Mouse (Mus musculus): ENCODE measurements around the gene Lrrc49. TPM values are rescaled to one million over a fixed set of nuclear protein-coding genes. Genes with fewer than 3 reads are reported as not detected.

The Lrrc49 gene
- polyA plus RNA-seq, 1 experiment from 2014 or later: 20.3 TPM

GRCm38 (mm10) chr9:60676429-60676828, 11.5 kb downstream of the Lrrc49 start:
- Histone ChIP-seq H3K4me1 (replicated peaks) (no peaks in the 10 kb centered on the region), H3K9ac (replicated peaks) (no peak overlapping the region), H3K36me3 (peaks cover 50% of the 10 kb centered on the region), H3K9me3 (no peaks in the 10 kb centered on the region), H3K27ac (no peak overlapping the region), H3K4me2 (no peak overlapping the region), H3K4me3 (replicated peaks) (no peak overlapping the region), H3K27me3 (no peaks in the 10 kb centered on the region)
- no peak for ATAC-seq (ENCODE audit: insufficient number of reproducible peaks, insufficient read depth, low FRiP score, low TSS enrichment, low read depth)
- WGBS: 93% methylated on average over 4 of the region's 4 CpGs

- no peaks in the 10 kb centered on the region for H3K4me1 ChIP-seq (replicated peaks)
- H3K4me3 ChIP-seq (replicated peaks): no peak overlapping the region
- H3K27me3 ChIP-seq: no peaks in the 10 kb centered on the region
- H3K27ac ChIP-seq: no peak overlapping the region
- ATAC-seq (ENCODE audit: insufficient number of reproducible peaks, insufficient read depth, low FRiP score, low TSS enrichment, low read depth): no peak
- H3K9me3 ChIP-seq: no peaks in the 10 kb centered on the region
- peaks cover 44% of the 10 kb centered on the region for H3K36me3 ChIP-seq
- no peak overlapping the region for H3K4me2 ChIP-seq
- H3K9ac ChIP-seq (replicated peaks): no peak overlapping the region
Observed at GRCm38 (mm10) chr9:60674780-60675179, 13.2 kb downstream of the Lrrc49 start.

- Histone ChIP-seq H3K36me3 (peaks cover 39% of the 10 kb centered on the region), H3K4me2 (no peak overlapping the region), H3K27me3 (no peaks in the 10 kb centered on the region), H3K4me3 (replicated peaks) (no peak overlapping the region), H3K9me3 (no peaks in the 10 kb centered on the region), H3K4me1 (replicated peaks) (no peaks in the 10 kb centered on the region), H3K27ac (no peak overlapping the region), H3K9ac (replicated peaks) (no peak overlapping the region)
- 95% methylated on average over 6 of the region's 6 CpGs for WGBS
- ATAC-seq (ENCODE audit: insufficient number of reproducible peaks, insufficient read depth, low FRiP score, low TSS enrichment, low read depth): no peak
Observed at GRCm38 (mm10) chr9:60672568-60672967, 15.4 kb downstream of the Lrrc49 start.

GRCm38 (mm10) chr9:60668886-60669285, 19.1 kb downstream of the Lrrc49 start:
- Histone ChIP-seq H3K9me3 (no peaks in the 10 kb centered on the region), H3K4me1 (replicated peaks) (no peaks in the 10 kb centered on the region), H3K4me3 (replicated peaks) (no peak overlapping the region), H3K9ac (replicated peaks) (no peak overlapping the region), H3K27me3 (no peaks in the 10 kb centered on the region), H3K36me3 (peaks cover 46% of the 10 kb centered on the region), H3K4me2 (no peak overlapping the region), H3K27ac (no peak overlapping the region)
- 86% methylated on average over 6 of the region's 6 CpGs for WGBS
- ATAC-seq (ENCODE audit: insufficient number of reproducible peaks, insufficient read depth, low FRiP score, low TSS enrichment, low read depth): no peak

GRCm38 (mm10) chr9:60665535-60665934, 22.4 kb downstream of the Lrrc49 start:
- H3K4me3 ChIP-seq (replicated peaks): no peak overlapping the region
- no peak overlapping the region for H3K9ac ChIP-seq (replicated peaks)
- no peak overlapping the region for H3K4me2 ChIP-seq
- peaks cover 39% of the 10 kb centered on the region for H3K36me3 ChIP-seq
- no peaks in the 10 kb centered on the region for H3K27me3 ChIP-seq
- ATAC-seq (ENCODE audit: insufficient number of reproducible peaks, insufficient read depth, low FRiP score, low TSS enrichment, low read depth): no peak
- no peaks in the 10 kb centered on the region for H3K9me3 ChIP-seq
- WGBS: 92% methylated on average over 3 of the region's 3 CpGs
- H3K27ac ChIP-seq: no peak overlapping the region
- no peaks in the 10 kb centered on the region for H3K4me1 ChIP-seq (replicated peaks)

GRCm38 (mm10) chr9:60664866-60665265, 23.1 kb downstream of the Lrrc49 start:
- Histone ChIP-seq H3K4me3 (replicated peaks) (no peak overlapping the region), H3K4me1 (replicated peaks) (no peaks in the 10 kb centered on the region), H3K36me3 (peaks cover 37% of the 10 kb centered on the region), H3K27ac (no peak overlapping the region), H3K27me3 (no peaks in the 10 kb centered on the region), H3K9ac (replicated peaks) (no peak overlapping the region), H3K9me3 (no peaks in the 10 kb centered on the region), H3K4me2 (no peak overlapping the region)
- WGBS: 92% methylated on average over 5 of the region's 5 CpGs
- ATAC-seq (ENCODE audit: insufficient number of reproducible peaks, insufficient read depth, low FRiP score, low TSS enrichment, low read depth): no peak

GRCm38 (mm10) chr9:60664385-60664784, 23.6 kb downstream of the Lrrc49 start:
- H3K27me3 ChIP-seq: no peaks in the 10 kb centered on the region
- H3K27ac ChIP-seq: no peak overlapping the region
- WGBS: 92% methylated on average over 12 of the region's 12 CpGs
- ATAC-seq (ENCODE audit: insufficient number of reproducible peaks, insufficient read depth, low FRiP score, low TSS enrichment, low read depth): no peak
- no peaks in the 10 kb centered on the region for H3K9me3 ChIP-seq
- no peaks in the 10 kb centered on the region for H3K4me1 ChIP-seq (replicated peaks)
- H3K9ac ChIP-seq (replicated peaks): no peak overlapping the region
- no peak overlapping the region for H3K4me2 ChIP-seq
- no peak overlapping the region for H3K4me3 ChIP-seq (replicated peaks)
- peaks cover 35% of the 10 kb centered on the region for H3K36me3 ChIP-seq

- WGBS: 80% methylated on average over 2 of the region's 2 CpGs
- peaks cover 22% of the 10 kb centered on the region for H3K36me3 ChIP-seq
- no peak overlapping the region for H3K27ac ChIP-seq
- no peak overlapping the region for H3K4me3 ChIP-seq (replicated peaks)
- H3K4me1 ChIP-seq (replicated peaks): no peaks in the 10 kb centered on the region
- H3K9me3 ChIP-seq: no peaks in the 10 kb centered on the region
- no peak overlapping the region for H3K9ac ChIP-seq (replicated peaks)
- no peak overlapping the region for H3K4me2 ChIP-seq
- no peaks in the 10 kb centered on the region for H3K27me3 ChIP-seq
- no peak for ATAC-seq (ENCODE audit: insufficient number of reproducible peaks, insufficient read depth, low FRiP score, low TSS enrichment, low read depth)
Observed at GRCm38 (mm10) chr9:60662936-60663335, 25.0 kb downstream of the Lrrc49 start.

- Histone ChIP-seq H3K27me3 (no peaks in the 10 kb centered on the region), H3K36me3 (no peaks in the 10 kb centered on the region), H3K27ac (no peak overlapping the region), H3K9me3 (no peaks in the 10 kb centered on the region), H3K4me3 (replicated peaks) (no peak overlapping the region), H3K9ac (replicated peaks) (no peak overlapping the region), H3K4me1 (replicated peaks) (no peaks in the 10 kb centered on the region), H3K4me2 (no peak overlapping the region)
- no peak for ATAC-seq (ENCODE audit: insufficient number of reproducible peaks, insufficient read depth, low FRiP score, low TSS enrichment, low read depth)
Observed at GRCm38 (mm10) chr9:60653582-60653981, 34.4 kb downstream of the Lrrc49 start.

- no peaks in the 10 kb centered on the region for H3K36me3 ChIP-seq
- H3K9me3 ChIP-seq: no peaks in the 10 kb centered on the region
- no peak overlapping the region for H3K9ac ChIP-seq (replicated peaks)
- H3K4me2 ChIP-seq: no peak overlapping the region
- H3K4me1 ChIP-seq (replicated peaks): no peaks in the 10 kb centered on the region
- no peak overlapping the region for H3K27ac ChIP-seq
- H3K27me3 ChIP-seq: no peaks in the 10 kb centered on the region
- WGBS: 87% methylated on average over 1 of the region's 1 CpGs
- no peak for ATAC-seq (ENCODE audit: insufficient number of reproducible peaks, insufficient read depth, low FRiP score, low TSS enrichment, low read depth)
- no peak overlapping the region for H3K4me3 ChIP-seq (replicated peaks)
Observed at GRCm38 (mm10) chr9:60653137-60653536, 34.8 kb downstream of the Lrrc49 start.

- WGBS: 79% methylated on average over 6 of the region's 6 CpGs
- H3K9me3 ChIP-seq: no peaks in the 10 kb centered on the region
- H3K27me3 ChIP-seq: no peaks in the 10 kb centered on the region
- H3K4me2 ChIP-seq: no peak overlapping the region
- H3K27ac ChIP-seq: no peak overlapping the region
- no peak for ATAC-seq (ENCODE audit: insufficient number of reproducible peaks, insufficient read depth, low FRiP score, low TSS enrichment, low read depth)
- H3K4me3 ChIP-seq (replicated peaks): no peak overlapping the region
- no peaks in the 10 kb centered on the region for H3K4me1 ChIP-seq (replicated peaks)
- no peaks in the 10 kb centered on the region for H3K36me3 ChIP-seq
- H3K9ac ChIP-seq (replicated peaks): no peak overlapping the region
Observed at GRCm38 (mm10) chr9:60650277-60650676, 37.7 kb downstream of the Lrrc49 start.

GRCm38 (mm10) chr9:60648981-60649975, 38.7 kb downstream of the Lrrc49 start:
- H3K9me3 ChIP-seq: no peaks in the 10 kb centered on the region
- WGBS: 74% methylated on average over 18 of the region's 18 CpGs
- H3K9ac ChIP-seq (replicated peaks): no peak overlapping the region
- H3K36me3 ChIP-seq: no peaks in the 10 kb centered on the region
- no peak overlapping the region for H3K4me3 ChIP-seq (replicated peaks)
- no peaks in the 10 kb centered on the region for H3K27me3 ChIP-seq
- H3K27ac ChIP-seq: no peak overlapping the region
- no peak overlapping the region for H3K4me2 ChIP-seq
- ATAC-seq (ENCODE audit: insufficient number of reproducible peaks, insufficient read depth, low FRiP score, low TSS enrichment, low read depth): no peak
- no peaks in the 10 kb centered on the region for H3K4me1 ChIP-seq (replicated peaks)
